Mouse (Mus musculus): ENCODE measurements around the gene Vgll4. TPM values are rescaled to one million over a fixed set of nuclear protein-coding genes. Genes with fewer than 3 reads are reported as not detected.
A peak's percentile ranks its signal among the peaks of the same experiment; 100 is the strongest.

The Vgll4 gene
- total and polyA plus RNA-seq, 3 experiments: 34.6 to 73.7 (median 37.3) TPM

DNA sequence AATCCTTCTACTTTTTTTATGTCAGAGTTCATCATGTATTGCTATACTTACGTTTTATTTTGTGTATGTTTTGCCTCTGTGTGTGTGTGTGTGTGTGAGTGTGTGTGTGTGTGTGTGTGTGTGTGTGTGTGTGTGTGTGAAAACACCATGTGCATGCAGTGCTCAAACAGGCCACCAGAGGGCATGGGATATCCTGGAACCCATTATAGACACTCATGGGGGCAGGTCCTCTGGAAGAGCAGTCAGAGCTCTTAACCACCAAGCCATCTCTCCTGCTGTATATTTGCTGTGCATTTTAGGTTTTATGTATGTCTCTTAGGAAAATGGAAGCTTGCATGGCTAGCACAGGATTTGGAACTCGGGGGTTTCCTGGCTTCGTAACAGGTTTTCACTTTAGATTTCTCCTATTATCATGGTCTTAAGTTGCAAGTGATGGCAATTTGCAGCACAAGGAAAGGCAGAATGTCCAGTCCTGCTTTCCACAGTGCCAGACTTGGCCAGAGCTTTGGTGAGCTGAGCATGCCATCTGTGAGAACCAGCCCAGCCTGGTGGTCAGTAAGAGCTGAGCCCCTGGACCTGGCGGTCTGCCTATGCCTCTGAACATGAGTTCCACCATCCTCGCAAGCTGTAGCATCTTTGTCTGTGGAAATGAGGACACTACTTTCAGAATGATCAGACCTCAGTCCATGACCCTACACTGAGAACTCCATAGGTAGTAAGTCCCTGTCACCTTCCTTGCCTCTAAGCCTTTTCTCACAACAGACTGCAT is 154.7 kb downstream of the Vgll4 start:
- Histone ChIP-seq H3K9me3 (replicated peaks; ENCODE audit: low read length) (peaks cover 4% of the 10 kb centered on the region), H3K9ac (ENCODE audit: insufficient read depth, low read depth) (no peak overlapping the region), H3K27me3 (replicated peaks) (no peaks in the 10 kb centered on the region), H3K36me3 (replicated peaks in 1 of 2; ENCODE audit: control insufficient read depth in 1 of 2, insufficient read depth in 1 of 2, low read length in 1 of 2) (peaks cover 0 to 4% of the 10 kb centered on the region in 2 experiments), H3K79me2 (replicated peaks; ENCODE audit: control insufficient read depth, extremely low read depth, insufficient read depth, poor library complexity, severe bottlenecking) (no peaks in the 10 kb centered on the region), H3K4me3 (replicated peaks in 1 of 3; ENCODE audit: low read depth in 2 of 3, low read length in 2 of 3, poor library complexity in 1 of 3) (no peak overlapping the region), H3K4me2 (ENCODE audit: insufficient read depth, low read depth, poor library complexity, severe bottlenecking) (no peak overlapping the region), H3K27ac (ENCODE audit: insufficient read depth, low read depth) (no peak overlapping the region), H3K4me1 (ENCODE audit: control insufficient read depth in 1 of 2, insufficient read depth in 2 of 2) (peaks cover 25 to 74% of the 10 kb centered on the region in 2 experiments)
- dilution Hi-C loops (cut with MboI; ENCODE audit: extremely low pct_ligation_motif_present, extremely low pct_unique_long_range_greater_than_20kb, low sequenced_read_pairs) (no loop called here), in situ Hi-C loops (cut with MboI; ENCODE audit: low pct_ligation_motif_present, low pct_unique_long_range_greater_than_20kb, low sequenced_read_pairs) (no loop called here)
- no peak for DNase-seq (ENCODE audit: extremely low read depth)
- TF ChIP-seq HCFC1 (IDR thresholded peaks at IDR 0.05; ENCODE audit: low read depth, low read length) (no peak), MEF2A (IDR thresholded peaks at IDR 0.05; ENCODE audit: borderline replicate concordance, low read depth, low read length) (no peak), POLR2A (IDR thresholded peaks at IDR 0.05; ENCODE audit: low read depth, low read length) (no peak), JUN (IDR thresholded peaks at IDR 0.05; ENCODE audit: insufficient read depth, low read depth, low read length) (no peak), PAX5 (IDR thresholded peaks at IDR 0.05; ENCODE audit: low read length) (no peak), IRF4 (IDR thresholded peaks at IDR 0.05; ENCODE audit: low read depth, low read length) (no peak), ZNF384 (IDR thresholded peaks at IDR 0.05; ENCODE audit: low read depth, low read length) (no peak), E2F4 (IDR thresholded peaks at IDR 0.05; ENCODE audit: insufficient replicate concordance, low read depth, low read length) (no peak), RAD21 (IDR thresholded peaks at IDR 0.05; ENCODE audit: low read depth, low read length) (peak; percentile 26), ZC3H11A (IDR thresholded peaks at IDR 0.05; ENCODE audit: low read depth, low read length) (no peak), SMC3 (IDR thresholded peaks at IDR 0.05; ENCODE audit: low read depth, low read length) (peak; percentile 55), KAT2A (IDR thresholded peaks at IDR 0.05; ENCODE audit: insufficient replicate concordance, low read length) (no peak), TBP (conservative IDR thresholded peaks at IDR 0.05; ENCODE audit: low read depth, low read length) (no peak), CTCF (conservative IDR thresholded peaks at IDR 0.05 in 1 of 2, IDR thresholded peaks at IDR 0.05 in 1 of 2; ENCODE audit: low read depth in 2 of 2, low read length in 2 of 2) (peak in 1 of 2 experiments; percentile 54; a peak in 2 of 4 replicates), ETS1 (conservative IDR thresholded peaks at IDR 0.05; ENCODE audit: low read depth, low read length) (no peak), MAFK (IDR thresholded peaks at IDR 0.05; ENCODE audit: insufficient replicate concordance, low read length) (no peak), NRF1 (IDR thresholded peaks at IDR 0.05; ENCODE audit: low read depth, low read length) (no peak)

DNA sequence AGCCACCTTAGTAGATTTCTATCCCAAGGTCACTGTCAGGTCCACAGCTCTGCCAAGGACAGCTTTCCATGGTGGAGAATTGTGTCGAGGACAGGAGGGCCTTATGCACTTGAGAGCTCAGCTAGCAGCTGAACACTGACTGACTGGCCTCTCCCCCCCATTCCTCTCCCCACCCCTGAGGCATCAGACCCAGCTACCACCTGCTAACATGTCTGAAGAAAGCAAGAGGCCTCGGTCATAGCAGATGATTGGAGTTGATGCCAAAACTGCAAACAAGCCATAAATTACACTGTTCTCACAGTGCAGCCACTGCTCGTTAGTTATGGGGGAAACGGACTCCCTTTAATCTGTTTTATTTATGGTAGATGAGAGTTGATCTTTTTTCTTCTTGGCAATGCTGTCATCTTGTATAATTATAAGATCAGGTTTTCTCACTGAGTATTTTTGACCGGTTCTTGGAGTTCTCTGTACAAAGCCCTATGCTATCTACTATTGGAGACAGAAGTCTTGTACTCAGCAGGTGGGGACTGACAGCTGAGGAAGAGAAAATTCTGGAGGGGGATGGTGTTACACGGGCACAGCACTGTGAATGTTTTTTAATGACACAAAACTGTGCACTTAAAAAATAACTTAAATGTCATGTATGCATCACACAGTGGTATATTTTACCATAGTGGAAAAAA is 155.5 kb downstream of the Vgll4 start:
- H3K9ac ChIP-seq (ENCODE audit: insufficient read depth, low read depth): no peak overlapping the region
- dilution Hi-C loops (cut with MboI; ENCODE audit: extremely low pct_ligation_motif_present, extremely low pct_unique_long_range_greater_than_20kb, low sequenced_read_pairs): no loop called here
- no peak overlapping the region; the same call in 1 of the 2 replicates for H3K27ac ChIP-seq (ENCODE audit: insufficient read depth, low read depth)
- no peaks in the 10 kb centered on the region for H3K27me3 ChIP-seq (replicated peaks)
- peaks cover 0 to 4% of the 10 kb centered on the region in 2 experiments for H3K36me3 ChIP-seq (replicated peaks in 1 of 2; ENCODE audit: control insufficient read depth in 1 of 2, insufficient read depth in 1 of 2, low read length in 1 of 2)
- DNase-seq (ENCODE audit: extremely low read depth): no peak
- TF ChIP-seq KAT2A (IDR thresholded peaks at IDR 0.05; ENCODE audit: insufficient replicate concordance, low read length) (no peak), UBTF (IDR thresholded peaks at IDR 0.05; ENCODE audit: low read depth, low read length) (no peak), JUN (IDR thresholded peaks at IDR 0.05; ENCODE audit: insufficient read depth, low read depth, low read length) (no peak), GABPA (IDR thresholded peaks at IDR 0.05; ENCODE audit: insufficient replicate concordance, low read depth, low read length) (no peak), NELFE (IDR thresholded peaks at IDR 0.05; ENCODE audit: low read depth, low read length) (no peak), ELF1 (IDR thresholded peaks at IDR 0.05; ENCODE audit: low read depth, low read length) (no peak), TCF12 (IDR thresholded peaks at IDR 0.05; ENCODE audit: low read depth, low read length) (no peak), E2F4 (IDR thresholded peaks at IDR 0.05; ENCODE audit: insufficient replicate concordance, low read depth, low read length) (no peak), ZMIZ1 (IDR thresholded peaks at IDR 0.05; ENCODE audit: low read depth, low read length) (no peak), SIN3A (IDR thresholded peaks at IDR 0.05; ENCODE audit: low read length) (no peak), PAX5 (IDR thresholded peaks at IDR 0.05; ENCODE audit: low read length) (no peak), TBP (conservative IDR thresholded peaks at IDR 0.05; ENCODE audit: low read depth, low read length) (no peak), MEF2A (IDR thresholded peaks at IDR 0.05; ENCODE audit: borderline replicate concordance, low read depth, low read length) (no peak), MXI1 (IDR thresholded peaks at IDR 0.05; ENCODE audit: low read depth, low read length) (no peak)
- H3K4me3 ChIP-seq (replicated peaks in 1 of 3; ENCODE audit: low read depth in 2 of 3, low read length in 2 of 3, poor library complexity in 1 of 3): no peak overlapping the region
- peaks cover 20 to 71% of the 10 kb centered on the region in 2 experiments for H3K4me1 ChIP-seq (ENCODE audit: control insufficient read depth in 1 of 2, insufficient read depth in 2 of 2)
- no peak overlapping the region for H3K4me2 ChIP-seq (ENCODE audit: insufficient read depth, low read depth, poor library complexity, severe bottlenecking)
- in situ Hi-C loops (cut with MboI; ENCODE audit: low pct_ligation_motif_present, low pct_unique_long_range_greater_than_20kb, low sequenced_read_pairs): no loop called here
- peaks cover 4% of the 10 kb centered on the region for H3K9me3 ChIP-seq (replicated peaks; ENCODE audit: low read length)
- no peaks in the 10 kb centered on the region for H3K79me2 ChIP-seq (replicated peaks; ENCODE audit: control insufficient read depth, extremely low read depth, insufficient read depth, poor library complexity, severe bottlenecking)

Data from CH12.LX (cell line).